Mouse (Mus musculus) embryonic facial prominence, embryonic 13.5 days (tissue): Measurements from ENCODE around the gene C8a. TPM values are rescaled to one million over a fixed set of nuclear protein-coding genes. Genes with fewer than 3 reads are reported as not detected.

Experiments
- ATAC-seq: fragments of 200-750 bp; cut with Nextera tagmentation; 2 replicates; pipeline ENCODE4 v1.8.0; 2017; ENCODE audit warnings: low read depth; ENCODE audit not compliant: insufficient number of reproducible peaks, insufficient read depth, low FRiP score, low TSS enrichment
- H3K27ac ChIP-seq: fragments of 300-500 bp; sonication (generic); 2 replicates; pipeline ENCODE4 v1.5.1; 2015; ENCODE audit warnings: moderate library complexity, mild to moderate bottlenecking, inconsistent platforms
- H3K27me3 ChIP-seq: fragments of 300-500 bp; sonication (generic); 2 replicates; pipeline ENCODE4 v1.6.1; 2015; ENCODE audit warnings: mild to moderate bottlenecking, inconsistent platforms
- H3K36me3 ChIP-seq: fragments of 300-500 bp; sonication (generic); 2 replicates; pipeline ENCODE4 v1.6.1; 2015; ENCODE audit warnings: mild to moderate bottlenecking, inconsistent platforms
- H3K4me1 ChIP-seq: fragments of 300-500 bp; sonication (generic); 2 replicates; pipeline ENCODE4 v1.6.1; 2015; ENCODE audit warnings: inconsistent platforms
- H3K4me2 ChIP-seq: fragments of 300-500 bp; sonication (generic); 2 replicates; pipeline ENCODE4 v1.6.1; 2015; ENCODE audit warnings: moderate library complexity, mild to moderate bottlenecking, inconsistent platforms
- H3K4me3 ChIP-seq: fragments of 300-500 bp; sonication (generic); 2 replicates; pipeline ENCODE4 v1.5.1; 2015; ENCODE audit warnings: mild to moderate bottlenecking, inconsistent platforms
- H3K9ac ChIP-seq: fragments of 300-500 bp; sonication (generic); 2 replicates; pipeline ENCODE4 v1.6.1; 2015; ENCODE audit warnings: mild to moderate bottlenecking, inconsistent platforms
- H3K9me3 ChIP-seq: fragments of 300-500 bp; sonication (generic); 2 replicates; pipeline ENCODE4 v1.6.1; 2016; ENCODE audit warnings: inconsistent platforms
- WGBS: fragments of 180-500 bp; shearing (Covaris S2); methylation state at CpG from one replicate; pipeline ENCODE4 v1.1.7; 2015; ENCODE audit warnings: mixed read lengths; 5-methylcytosine and 5-hydroxymethylcytosine counted together
- polyA plus RNA-seq: library from polyadenylated mRNA; unstranded; fragments of >200 nt; fragmentation: Nextera tagmentation; extraction: Ambion mirVana; gene quantifications from 2 replicates; pipeline ENCODE4 v1.2.1, GENCODE M21; 2015

The C8a gene
- polyA plus RNA-seq, result 0.17 TPM in 1 of 2 replicates, not detected in the other

- no peak for ATAC-seq
- Histone ChIP-seq H3K4me3 (no peak within 1 kb of the TSS), H3K27ac (no peak within 1 kb of the TSS), H3K27me3 (0 out of 2 replicates have a peak, but pooled peaks cover 3% of the 10 kb centered on the region), H3K4me1 (no peaks in the 10 kb centered on the region), H3K9me3 (no peaks in the 10 kb centered on the region), H3K36me3 (no peaks in the 10 kb centered on the region), H3K9ac (no peak within 1 kb of the TSS), H3K4me2 (no peak within 1 kb of the TSS)
- 80% methylated on average over 3 of the region's 3 CpGs for WGBS
Observed at GRCm38 (mm10) chr4:104876323-104876722, at the start of gene C8a. C8a (minus strand) TSS chr4:104876398.

DNA sequence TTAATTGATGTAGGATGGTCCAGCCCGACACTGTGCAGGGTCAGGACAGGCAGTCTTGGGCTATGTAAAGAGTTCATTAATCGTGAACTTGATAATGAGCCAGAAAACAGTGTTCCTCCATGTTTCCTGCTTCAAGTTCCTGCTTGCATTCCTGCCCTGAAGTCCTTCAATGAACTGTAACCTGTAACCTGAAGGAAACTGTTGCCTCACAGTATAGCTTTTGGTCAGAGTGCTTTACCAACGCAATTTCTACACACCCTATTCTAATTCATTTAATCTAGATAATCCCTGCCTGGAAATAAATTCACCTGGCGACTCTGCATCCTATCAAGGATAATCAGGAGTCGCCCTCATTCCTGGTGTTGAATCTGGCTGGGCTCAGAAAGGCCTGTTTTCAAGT is 49.2 kb upstream of the C8a start:
- WGBS, result 86% methylated on average over 5 of the region's 5 CpGs
- no peaks in the 10 kb centered on the region for H3K36me3 ChIP-seq
- ATAC-seq, result no peak
- no peak overlapping the region for H3K9ac ChIP-seq
- no peak overlapping the region for H3K4me2 ChIP-seq
- no peaks in the 10 kb centered on the region for H3K9me3 ChIP-seq
- no peak overlapping the region for H3K27ac ChIP-seq
- H3K27me3 ChIP-seq, result no peaks in the 10 kb centered on the region
- H3K4me3 ChIP-seq, result no peak overlapping the region
- H3K4me1 ChIP-seq, result no peaks in the 10 kb centered on the region

DNA sequence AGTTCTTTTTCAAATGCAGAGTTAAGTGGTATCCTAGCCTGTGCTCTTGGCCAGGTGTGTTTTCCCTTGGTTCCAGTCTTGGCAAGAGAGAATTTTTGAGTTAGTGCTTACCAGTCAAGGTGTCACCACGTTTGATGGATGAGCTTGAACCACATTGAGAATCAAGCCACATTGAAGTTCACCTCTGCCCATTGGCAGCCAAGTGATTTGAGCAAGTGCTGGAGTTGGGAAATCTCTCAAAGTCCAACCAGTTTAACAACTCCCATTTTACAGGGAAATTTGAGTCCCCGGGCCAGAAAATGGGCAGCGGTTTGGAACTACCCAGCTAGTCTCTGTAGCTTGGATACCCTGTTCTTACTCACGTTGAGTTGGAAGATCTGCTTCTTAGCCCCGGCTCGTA is 41.8 kb upstream of the C8a start:
- Histone ChIP-seq H3K4me3 (no peak overlapping the region), H3K36me3 (no peaks in the 10 kb centered on the region), H3K9ac (no peak overlapping the region), H3K4me2 (no peak overlapping the region), H3K9me3 (no peaks in the 10 kb centered on the region), H3K27me3 (peaks cover 14% of the 10 kb centered on the region), H3K4me1 (peaks cover 4% of the 10 kb centered on the region; the same call in 1 of the 2 replicates), H3K27ac (no peak overlapping the region)
- ATAC-seq, result no peak
- 82% methylated on average over 6 of the region's 6 CpGs for WGBS

GRCm38 (mm10) chr4:104914711-104915247 is 38.6 kb upstream of the C8a start:
- peaks cover 21% of the 10 kb centered on the region for H3K27me3 ChIP-seq
- H3K27ac ChIP-seq, result no peak overlapping the region
- H3K9ac ChIP-seq, result no peak overlapping the region
- ATAC-seq, result no peak
- no peaks in the 10 kb centered on the region for H3K9me3 ChIP-seq
- H3K4me3 ChIP-seq, result no peak overlapping the region
- peaks cover 4% of the 10 kb centered on the region; the same call in 1 of the 2 replicates for H3K4me1 ChIP-seq
- no peak overlapping the region for H3K4me2 ChIP-seq
- WGBS, result 59% methylated on average over 6 of the region's 6 CpGs
- H3K36me3 ChIP-seq, result no peaks in the 10 kb centered on the region

- no peak within 1 kb of the TSS for H3K27ac ChIP-seq
- no peaks in the 10 kb centered on the region for H3K36me3 ChIP-seq
- peak within 1 kb of the TSS; percentile 51 for H3K4me2 ChIP-seq
- peak within 1 kb of the TSS; percentile 21 for H3K4me3 ChIP-seq
- no peak within 1 kb of the TSS for H3K9ac ChIP-seq
- WGBS, result 22% methylated on average over 23 of the region's 23 CpGs
- 0 out of 2 replicates have a peak, but pooled peaks have one; percentile 43 for ATAC-seq
- H3K9me3 ChIP-seq, result no peaks in the 10 kb centered on the region
- peaks cover 21% of the 10 kb centered on the region for H3K27me3 ChIP-seq
- peaks cover 4% of the 10 kb centered on the region; the same call in 1 of the 2 replicates for H3K4me1 ChIP-seq
Observed at GRCm38 (mm10) chr4:104913291-104914129, 37.3 kb upstream of the C8a start, which contains the start of gene Fyb2. Fyb2 (plus strand) TSS chr4:104913456.

DNA sequence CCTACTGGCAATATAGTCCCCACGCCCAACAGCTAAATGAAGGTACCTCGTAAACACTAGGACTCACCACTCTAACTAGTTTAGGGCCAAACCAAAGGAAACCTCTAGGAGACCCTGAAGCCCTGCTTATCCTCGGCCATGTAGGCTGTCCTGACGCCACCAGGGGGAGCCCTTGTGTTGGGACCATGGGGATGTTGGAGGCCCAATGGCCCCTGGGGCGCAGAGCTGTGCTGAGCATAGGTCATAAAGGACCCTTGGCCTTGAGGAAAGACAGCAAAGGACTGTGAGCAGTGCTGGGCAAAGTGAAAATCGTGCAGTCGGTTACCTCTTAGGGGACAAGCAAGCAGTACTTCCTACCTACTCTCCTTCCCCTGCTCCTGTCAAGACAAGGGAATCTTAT is 35.5 kb upstream of the C8a start:
- Histone ChIP-seq H3K9me3 (no peaks in the 10 kb centered on the region), H3K4me3 (no peak overlapping the region), H3K36me3 (no peaks in the 10 kb centered on the region), H3K4me1 (peaks cover 4% of the 10 kb centered on the region; the same call in 1 of the 2 replicates), H3K27ac (no peak overlapping the region), H3K4me2 (no peak overlapping the region), H3K9ac (no peak overlapping the region), H3K27me3 (peaks cover 21% of the 10 kb centered on the region)
- ATAC-seq, result no peak
- 26% methylated on average over 7 of the region's 7 CpGs for WGBS

DNA sequence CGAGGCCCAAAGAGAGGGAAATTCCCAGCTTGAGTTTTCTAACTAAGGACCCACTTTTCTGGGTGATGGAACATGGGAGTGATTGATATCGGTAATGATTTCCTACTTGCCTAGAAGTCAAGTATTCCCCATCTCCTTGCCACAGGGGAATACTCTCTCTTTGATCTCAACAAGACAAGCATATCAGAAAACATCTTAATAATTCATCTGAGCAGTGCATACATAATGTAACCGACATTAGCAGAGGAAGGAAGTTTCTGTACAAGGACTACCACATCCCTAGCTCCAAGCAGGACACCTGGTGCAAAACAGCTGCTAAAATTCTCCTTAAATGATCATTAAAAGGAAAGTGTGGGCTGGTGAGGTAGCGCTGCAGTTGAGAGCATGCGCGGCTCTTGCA is 28.9 kb upstream of the C8a start:
- Histone ChIP-seq H3K4me2 (no peak overlapping the region), H3K9ac (no peak overlapping the region), H3K27ac (no peak overlapping the region), H3K4me3 (no peak overlapping the region), H3K27me3 (no peaks in the 10 kb centered on the region), H3K4me1 (no peaks in the 10 kb centered on the region), H3K36me3 (no peaks in the 10 kb centered on the region), H3K9me3 (no peaks in the 10 kb centered on the region)
- no peak for ATAC-seq
- 83% methylated on average over 6 of the region's 6 CpGs for WGBS

DNA sequence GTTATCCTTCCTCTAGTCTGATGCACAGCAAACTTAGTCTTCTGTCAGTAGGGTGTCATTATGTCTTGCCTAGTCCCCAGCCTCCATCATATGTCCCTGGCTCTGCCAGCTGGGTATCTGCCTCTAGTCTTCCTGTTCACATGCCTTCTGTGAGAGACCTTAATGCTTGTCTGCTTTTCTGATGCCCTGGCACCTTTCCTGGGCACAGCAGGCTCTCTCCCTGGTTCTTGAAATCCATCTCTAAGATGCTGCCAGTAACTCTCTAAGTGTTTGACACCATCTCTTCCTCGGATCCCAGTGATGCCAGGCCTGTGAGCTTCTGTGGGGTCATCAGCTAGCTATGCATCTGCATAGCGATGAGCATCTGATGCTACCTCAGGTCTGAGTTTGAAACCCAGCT is 26.6 kb upstream of the C8a start:
- Histone ChIP-seq H3K4me1 (0 out of 2 replicates have a peak, but pooled peaks cover 8% of the 10 kb centered on the region), H3K9ac (no peak overlapping the region), H3K27ac (no peak overlapping the region), H3K36me3 (no peaks in the 10 kb centered on the region), H3K9me3 (no peaks in the 10 kb centered on the region), H3K4me3 (no peak overlapping the region), H3K4me2 (no peak overlapping the region), H3K27me3 (no peaks in the 10 kb centered on the region)
- no peak for ATAC-seq
- 78% methylated on average over 2 of the region's 2 CpGs for WGBS

GRCm38 (mm10) chr4:104894004-104894734 is 18.0 kb upstream of the C8a start:
- H3K27me3 ChIP-seq, result peaks cover 22% of the 10 kb centered on the region
- no peak overlapping the region for H3K9ac ChIP-seq
- no peak for ATAC-seq
- H3K27ac ChIP-seq, result no peak overlapping the region
- WGBS, result 55% methylated on average over 13 of the region's 13 CpGs
- H3K4me2 ChIP-seq, result no peak overlapping the region
- 0 out of 2 replicates have a peak, but pooled peaks cover under 1% of the 10 kb centered on the region for H3K4me1 ChIP-seq
- H3K36me3 ChIP-seq, result no peaks in the 10 kb centered on the region
- H3K4me3 ChIP-seq, result no peak overlapping the region
- no peaks in the 10 kb centered on the region for H3K9me3 ChIP-seq

GRCm38 (mm10) chr4:104893588-104893987 is 17.4 kb upstream of the C8a start:
- Histone ChIP-seq H3K9me3 (no peaks in the 10 kb centered on the region), H3K4me1 (no peaks in the 10 kb centered on the region), H3K9ac (no peak overlapping the region), H3K27ac (no peak overlapping the region), H3K4me2 (no peak overlapping the region), H3K27me3 (peaks cover 22% of the 10 kb centered on the region), H3K4me3 (no peak overlapping the region), H3K36me3 (no peaks in the 10 kb centered on the region)
- no peak for ATAC-seq
- 72% methylated on average over 5 of the region's 5 CpGs for WGBS

- Histone ChIP-seq H3K9me3 (no peaks in the 10 kb centered on the region), H3K27ac (no peak overlapping the region), H3K4me2 (no peak overlapping the region), H3K27me3 (peaks cover 24% of the 10 kb centered on the region), H3K9ac (no peak overlapping the region), H3K4me1 (no peaks in the 10 kb centered on the region), H3K36me3 (no peaks in the 10 kb centered on the region), H3K4me3 (no peak overlapping the region)
- WGBS, result 82% methylated on average over 7 of the region's 7 CpGs
- ATAC-seq, result no peak
Observed at GRCm38 (mm10) chr4:104891708-104892107, 15.5 kb upstream of the C8a start.
